Mouse (Mus musculus) spleen, adult 2 months (tissue): Measurements from ENCODE around the gene Zmynd8.

Experiments used
- CTCF ChIP-seq: fragments of 200-500 bp; IDR thresholded peaks from 2 replicates; pipeline ENCODE4 v1.5.1; 2011; ENCODE audit warnings: mild to moderate bottlenecking, inconsistent platforms; ENCODE audit not compliant: insufficient read depth, insufficient read length, insufficient replicate concordance; ENCODE audit errors: extremely low read depth
- POLR2A ChIP-seq: fragments of 200-500 bp; IDR thresholded peaks from 2 replicates; pipeline ENCODE4 v1.6.1; 2011; ENCODE audit warnings: low read depth, low read length, inconsistent platforms

- TF ChIP-seq CTCF (no peak), POLR2A (no peak)
These were observed 19.2 kb downstream of the Zmynd8 start for GRCm38 (mm10) chr2:165879403-165880178.
